Mouse (Mus musculus) bone marrow macrophage, adult 2 months (primary cell): ENCODE measurements around the gene Ust.

ENCODE experiments used
- CTCF ChIP-seq: IDR thresholded peaks from 2 replicates; pipeline ENCODE4 v1.5.1; 2012; ENCODE audit warnings: low read depth, mild to moderate bottlenecking, low read length, moderate library complexity
- POLR2A ChIP-seq: IDR thresholded peaks from 2 replicates; pipeline ENCODE4 v1.6.1; 2012; ENCODE audit warnings: mild to moderate bottlenecking, low read depth, low read length, borderline replicate concordance

- TF ChIP-seq POLR2A, result no peak
- TF ChIP-seq CTCF, result no peak
These were observed 46.6 kb downstream of the Ust start for GRCm38 (mm10) chr10:8471995-8472394.
